Mouse (Mus musculus) midbrain, embryonic 11.5 days (tissue): ENCODE data around the gene Man1b1. TPM values are rescaled to one million over a fixed set of nuclear protein-coding genes. Genes with fewer than 3 reads are reported as not detected.

ENCODE experiments used
- ATAC-seq: fragments of 200-750 bp; cut with Nextera tagmentation; 2 replicates; pipeline ENCODE4 v1.8.0; 2017; ENCODE audit warnings: moderate TSS enrichment, moderate library complexity; ENCODE audit not compliant: low FRiP score
- DNase-seq: peaks from one replicate; pipeline ENCODE4 v3.0.0; 2015; ENCODE audit warnings: low spot score; ENCODE audit errors: missing footprints
- H3K27ac ChIP-seq: fragments of 300-500 bp; sonication (generic); 2 replicates; pipeline ENCODE4 v1.5.1; 2014; ENCODE audit warnings: low read depth, low read length
- H3K27me3 ChIP-seq: fragments of 300-500 bp; sonication (generic); 2 replicates; pipeline ENCODE4 v1.6.1; 2014; ENCODE audit warnings: mild to moderate bottlenecking, low read length, moderate library complexity, mixed read lengths; ENCODE audit not compliant: control insufficient read depth, insufficient read depth
- H3K36me3 ChIP-seq: fragments of 300-500 bp; sonication (generic); 2 replicates; pipeline ENCODE4 v1.6.1; 2014; ENCODE audit warnings: mild to moderate bottlenecking, low read length, moderate library complexity, mixed read lengths; ENCODE audit not compliant: control insufficient read depth, insufficient read depth
- H3K4me1 ChIP-seq: fragments of 300-500 bp; sonication (generic); 2 replicates; pipeline ENCODE4 v1.6.1; 2014; ENCODE audit warnings: low read length; ENCODE audit not compliant: control insufficient read depth, insufficient read depth
- H3K4me2 ChIP-seq: fragments of 300-500 bp; sonication (generic); 2 replicates; pipeline ENCODE4 v1.6.1; 2014; ENCODE audit warnings: mild to moderate bottlenecking, moderate library complexity
- H3K4me3 ChIP-seq: fragments of 300-500 bp; sonication (generic); 2 replicates; pipeline ENCODE4 v1.5.1; 2014; ENCODE audit warnings: low read depth, low read length
- H3K9ac ChIP-seq: fragments of 300-500 bp; sonication (generic); 2 replicates; pipeline ENCODE4 v1.6.1; 2014; ENCODE audit warnings: low read length
- H3K9me3 ChIP-seq: fragments of 300-500 bp; sonication (generic); 2 replicates; pipeline ENCODE4 v1.6.1; 2016; ENCODE audit warnings: low read length; ENCODE audit not compliant: control insufficient read depth
- WGBS: fragments of 180-500 bp; shearing (Covaris S2); extraction: QIAGEN DNeasy Blood & Tissue Kit; methylation state at CpG from one replicate; pipeline ENCODE4 v1.1.7; 2014; 5-methylcytosine and 5-hydroxymethylcytosine counted together
- polyA plus RNA-seq: library from polyadenylated mRNA; unstranded; fragments of >200 nt; fragmentation: Nextera tagmentation; extraction: Ambion mirVana; gene quantifications from 2 replicates; pipeline ENCODE4 v1.2.1, GENCODE M21; 2014

Man1b1 gene
- polyA plus RNA-seq, 1 experiment from 2014 or later: 87.2 TPM

DNA sequence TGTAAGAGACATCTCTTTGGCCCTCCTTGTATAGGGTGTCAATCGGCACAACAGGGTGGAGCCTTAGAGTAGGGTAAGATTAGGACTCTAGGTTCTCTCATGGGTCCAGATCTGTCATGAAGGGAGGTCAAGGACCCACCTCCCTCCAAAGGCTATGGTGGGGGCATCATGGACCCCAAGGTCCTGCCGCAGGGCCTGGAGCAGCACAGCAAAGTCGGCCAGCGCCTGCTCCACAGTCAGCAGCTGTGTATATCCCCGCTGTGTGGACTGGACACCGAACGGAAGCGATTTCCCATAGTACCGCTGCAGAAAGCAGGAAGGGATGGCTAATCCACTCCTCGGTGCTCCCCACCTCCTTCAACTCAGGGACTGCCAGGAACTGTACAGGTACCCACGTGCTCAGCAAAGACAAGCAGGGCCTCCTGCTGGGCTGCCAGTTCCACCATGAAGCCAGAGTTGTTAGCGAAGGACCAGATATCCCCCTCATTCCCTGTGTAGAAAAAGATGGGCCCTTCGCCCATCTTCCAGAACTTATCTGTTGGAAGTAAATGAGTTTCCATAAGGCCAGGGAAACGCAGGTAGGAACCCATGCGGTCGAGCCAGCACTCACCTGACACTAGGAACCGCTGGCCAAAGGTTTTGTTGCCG is 23.4 kb downstream of the Man1b1 start:
- Histone ChIP-seq H3K4me3 (peak overlapping the region; percentile 47), H3K4me2 (peak overlapping the region; percentile 73), H3K27me3 (no peaks in the 10 kb centered on the region), H3K9me3 (no peaks in the 10 kb centered on the region), H3K27ac (no peak overlapping the region), H3K4me1 (peaks cover 10% of the 10 kb centered on the region), H3K9ac (peak overlapping the region; percentile 59), H3K36me3 (peaks cover 6% of the 10 kb centered on the region; the same call in 1 of the 2 replicates)
- WGBS: 40% methylated on average over 18 of the region's 18 CpGs
- 0 out of 2 replicates have a peak, but pooled peaks have one; percentile 11 for ATAC-seq
- DNase-seq: peak; percentile 83

DNA sequence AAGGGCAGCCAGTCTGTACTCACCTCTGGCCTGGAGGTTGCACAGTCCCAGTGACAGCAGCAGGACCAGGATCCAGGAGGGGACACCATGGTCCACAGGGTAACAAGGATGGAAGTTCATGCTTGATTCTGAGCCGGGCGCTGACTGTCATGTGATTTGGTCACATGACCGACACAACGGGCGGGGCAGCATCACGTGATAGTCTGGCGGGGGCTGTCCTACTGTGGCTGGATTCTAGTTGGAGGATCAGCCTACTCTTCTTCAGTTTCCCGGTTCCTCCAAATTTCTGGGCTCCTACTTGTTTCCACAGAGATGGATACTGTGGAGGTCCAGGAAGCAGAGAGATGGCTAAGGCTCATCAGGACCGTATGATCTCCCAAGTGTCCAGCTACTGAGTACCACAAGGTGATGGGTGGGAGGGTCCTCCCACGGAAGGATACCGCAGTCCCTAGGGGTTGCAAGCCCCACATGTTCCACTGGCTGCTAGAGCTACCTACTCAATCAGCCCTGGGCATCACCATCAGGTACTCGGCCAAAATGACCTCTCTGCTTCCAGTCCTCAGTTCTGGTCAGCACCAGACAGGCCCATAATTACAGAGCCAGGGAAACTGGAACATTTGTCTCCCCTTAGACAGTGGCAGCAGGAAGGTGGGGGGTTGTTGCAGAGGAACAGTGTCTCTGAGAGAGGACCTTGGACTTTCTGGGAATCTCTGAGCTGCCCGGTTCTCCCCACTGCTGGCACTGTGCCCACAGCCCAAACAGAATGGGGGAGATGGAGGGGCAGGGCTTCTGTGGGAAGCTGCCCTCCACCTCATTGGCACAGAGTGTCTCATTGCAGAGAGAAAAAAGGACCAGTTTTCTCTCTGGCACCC is 24.3 kb downstream of the Man1b1 start, which contains the start of gene Dpp7:
Dpp7 (minus strand) TSS at position 152 of the 872 bp plus-strand sequence.
- peaks cover 10% of the 10 kb centered on the region for H3K4me1 ChIP-seq
- DNase-seq (peak; percentile 98), ATAC-seq (peak; percentile 87)
- peak within 1 kb of the TSS; percentile 47 for H3K4me3 ChIP-seq
- H3K4me2 ChIP-seq: peak within 1 kb of the TSS; percentile 73
- WGBS: 7% methylated on average over 13 of the region's 13 CpGs
- H3K9ac ChIP-seq: peak within 1 kb of the TSS; percentile 59
- H3K27me3 ChIP-seq: no peaks in the 10 kb centered on the region
- no peaks in the 10 kb centered on the region for H3K9me3 ChIP-seq
- 0 out of 2 replicates have a peak, but pooled peaks cover 2% of the 10 kb centered on the region for H3K36me3 ChIP-seq
- no peak within 1 kb of the TSS for H3K27ac ChIP-seq

- 86% methylated on average over 4 of the region's 4 CpGs for WGBS
- Histone ChIP-seq H3K4me1 (peaks cover 11% of the 10 kb centered on the region), H3K9me3 (no peaks in the 10 kb centered on the region), H3K4me3 (no peak overlapping the region), H3K27ac (no peak overlapping the region), H3K4me2 (no peak overlapping the region), H3K9ac (no peak overlapping the region), H3K36me3 (no peaks in the 10 kb centered on the region), H3K27me3 (peaks cover 13% of the 10 kb centered on the region)
- DNase-seq (no peak), ATAC-seq (no peak)
These were observed 27.7 kb downstream of the Man1b1 start for GRCm38 (mm10) chr2:25359848-25360247.

- Histone ChIP-seq H3K4me1 (peaks cover 2% of the 10 kb centered on the region), H3K27me3 (peaks cover 26% of the 10 kb centered on the region), H3K9me3 (no peaks in the 10 kb centered on the region), H3K36me3 (no peaks in the 10 kb centered on the region), H3K27ac (no peak overlapping the region), H3K4me2 (no peak overlapping the region), H3K9ac (no peak overlapping the region), H3K4me3 (no peak overlapping the region)
- whole genome bisulfite sequencing: 70% methylated on average over 13 of the region's 13 CpGs
- ATAC-seq: no peak
- DNase-seq: no peak
These were observed 31.5 kb downstream of the Man1b1 start for GRCm38 (mm10) chr2:25363478-25364178.

DNA sequence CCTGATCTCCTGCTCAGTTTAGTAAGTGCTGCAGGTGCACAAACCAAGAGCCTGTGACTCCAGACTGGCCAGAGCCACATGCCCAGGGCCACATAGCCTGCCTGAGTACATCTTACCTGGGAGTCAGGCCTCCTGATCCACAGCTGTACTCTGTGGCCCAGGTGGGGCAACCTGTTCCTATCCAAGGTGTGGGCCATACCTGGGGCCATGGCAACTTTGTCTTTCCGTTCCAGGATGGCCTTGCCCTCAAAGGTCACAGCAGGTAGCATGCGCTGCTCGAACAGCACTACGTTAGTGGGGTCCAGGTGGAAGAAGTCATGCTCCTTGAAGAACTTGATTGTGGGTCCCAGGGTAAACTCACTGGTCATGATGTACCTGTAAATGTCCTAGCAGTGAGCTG is 32.2 kb downstream of the Man1b1 start:
- H3K9ac ChIP-seq: no peak overlapping the region
- 89% methylated on average over 4 of the region's 4 CpGs for WGBS
- H3K4me2 ChIP-seq: no peak overlapping the region
- no peak for DNase-seq
- no peaks in the 10 kb centered on the region for H3K9me3 ChIP-seq
- no peak overlapping the region for H3K27ac ChIP-seq
- no peak overlapping the region for H3K4me3 ChIP-seq
- ATAC-seq: no peak
- H3K27me3 ChIP-seq: peaks cover 26% of the 10 kb centered on the region
- no peaks in the 10 kb centered on the region for H3K36me3 ChIP-seq
- peaks cover 2% of the 10 kb centered on the region for H3K4me1 ChIP-seq

DNA sequence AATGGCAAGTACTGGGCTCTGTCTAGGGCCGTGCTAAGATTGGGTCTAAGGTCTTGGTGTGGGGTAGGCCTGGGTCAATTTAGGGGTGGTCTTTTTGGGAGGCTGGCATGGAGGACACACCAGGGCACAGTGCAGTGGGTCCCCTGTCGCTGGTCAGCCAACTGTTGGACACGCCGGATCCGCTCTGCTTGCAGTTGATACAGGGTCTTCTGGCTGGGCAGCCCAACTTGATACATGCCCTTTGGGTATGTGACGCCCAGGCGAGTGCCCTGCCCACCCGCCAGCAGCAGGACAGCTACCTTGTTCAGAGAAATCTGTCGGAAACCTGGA is 32.6 kb downstream of the Man1b1 start:
- Histone ChIP-seq H3K27ac (no peak overlapping the region), H3K27me3 (peaks cover 26% of the 10 kb centered on the region), H3K4me2 (peak overlapping the region; percentile 97), H3K4me3 (peak overlapping the region; percentile 49), H3K9me3 (no peaks in the 10 kb centered on the region), H3K4me1 (peaks cover 2% of the 10 kb centered on the region), H3K36me3 (no peaks in the 10 kb centered on the region), H3K9ac (peak overlapping the region; percentile 59; the same call in 1 of the 2 replicates)
- DNase-seq (no peak), ATAC-seq (no peak)
- 30% methylated on average over 9 of the region's 9 CpGs for WGBS

- under 1% methylated on average over 54 of the region's 54 CpGs for WGBS
- peak; percentile 81 for ATAC-seq
- DNase-seq: peak; percentile 92
- H3K9me3 ChIP-seq: no peaks in the 10 kb centered on the region
- H3K4me2 ChIP-seq: peak within 1 kb of the TSS; percentile 97
- H3K9ac ChIP-seq: peak within 1 kb of the TSS; percentile 59
- peaks cover 26% of the 10 kb centered on the region for H3K27me3 ChIP-seq
- no peaks in the 10 kb centered on the region for H3K36me3 ChIP-seq
- H3K4me1 ChIP-seq: peaks cover 2% of the 10 kb centered on the region
- H3K27ac ChIP-seq: no peak within 1 kb of the TSS
- peak within 1 kb of the TSS; percentile 49 for H3K4me3 ChIP-seq
These were observed 33.1 kb downstream of the Man1b1 start, which contains the start of gene Uap1l1 for GRCm38 (mm10) chr2:25365091-25365761. Gene Uap1l1, minus strand, starts transcription at chr2:25365682.

DNA sequence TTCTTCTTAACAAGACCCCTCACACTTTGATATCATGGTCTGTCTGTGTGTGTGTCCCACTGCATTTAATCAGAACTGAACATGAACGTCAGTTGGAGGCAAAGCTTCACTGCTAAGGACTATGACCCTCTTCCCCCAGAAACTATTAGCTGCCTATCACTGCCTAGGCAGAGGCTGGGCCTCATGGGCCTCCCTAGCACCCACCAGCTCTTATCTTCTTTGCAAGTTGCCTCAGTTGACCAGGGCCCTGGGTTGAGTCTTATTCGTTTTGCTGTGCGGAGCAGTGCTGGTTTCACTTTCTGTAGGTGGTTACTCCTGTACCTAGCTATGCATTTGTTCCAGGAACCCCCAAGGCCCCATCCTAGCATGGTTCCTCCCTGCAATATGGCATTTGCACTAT is 37.9 kb downstream of the Man1b1 start:
- H3K36me3 ChIP-seq: peaks cover 2% of the 10 kb centered on the region; the same call in 1 of the 2 replicates
- H3K4me1 ChIP-seq: peaks cover 24% of the 10 kb centered on the region
- H3K9me3 ChIP-seq: no peaks in the 10 kb centered on the region
- DNase-seq (no peak), ATAC-seq (no peak)
- no peak overlapping the region for H3K4me3 ChIP-seq
- H3K9ac ChIP-seq: no peak overlapping the region
- H3K27me3 ChIP-seq: peaks cover 11% of the 10 kb centered on the region
- 93% methylated on average over 3 of the region's 3 CpGs for WGBS
- no peak overlapping the region for H3K27ac ChIP-seq
- H3K4me2 ChIP-seq: no peak overlapping the region
